Mouse (Mus musculus) lung, embryonic 16.5 days (tissue): ENCODE results near the gene Aspm. TPM values are rescaled to one million over a fixed set of nuclear protein-coding genes. Genes with fewer than 3 reads are reported as not detected.
A peak's percentile ranks its signal among the peaks of the same experiment; 100 is the strongest.
"Not testable (repeated sequence)": the region's sequence is repeated elsewhere in the genome, so short reads cannot be mapped to it uniquely, and the experiment has no call there.

Experiments
- ATAC-seq: fragments of 200-750 bp; cut with Nextera tagmentation; 2 replicates; pipeline ENCODE4 v1.8.0; 2017; ENCODE audit warnings: low read depth, mild to moderate bottlenecking, moderate library complexity
- H3K27ac ChIP-seq: fragments of 300-500 bp; sonication (generic); 2 replicates; pipeline ENCODE4 v1.5.1; 2014; ENCODE audit warnings: mild to moderate bottlenecking, control low read depth, low read length
- H3K27me3 ChIP-seq: fragments of 300-500 bp; sonication (generic); 2 replicates; pipeline ENCODE4 v1.6.1; 2014; ENCODE audit warnings: low read depth, low read length, mixed read lengths; ENCODE audit not compliant: control insufficient read depth, insufficient read depth
- H3K36me3 ChIP-seq: fragments of 300-500 bp; sonication (generic); 2 replicates; pipeline ENCODE4 v1.6.1; 2014; ENCODE audit warnings: low read length; ENCODE audit not compliant: control insufficient read depth, insufficient read depth
- H3K4me1 ChIP-seq: fragments of 300-500 bp; sonication (generic); replicated peaks from 2 replicates; pipeline ENCODE4 v1.6.1; 2014; ENCODE audit warnings: low read length, mixed read lengths; ENCODE audit not compliant: control insufficient read depth, insufficient read depth
- H3K4me2 ChIP-seq: fragments of 300-500 bp; sonication (generic); 2 replicates; pipeline ENCODE4 v1.6.1; 2014; ENCODE audit warnings: low read depth, low read length, control low read depth
- H3K4me3 ChIP-seq: fragments of 300-500 bp; sonication (generic); 2 replicates; pipeline ENCODE4 v1.5.1; 2014; ENCODE audit warnings: mild to moderate bottlenecking, low read length, control low read depth
- H3K9ac ChIP-seq: fragments of 300-500 bp; sonication (generic); 2 replicates; pipeline ENCODE4 v1.6.1; 2014; ENCODE audit warnings: low read length, control low read depth
- H3K9me3 ChIP-seq: fragments of 300-500 bp; sonication (generic); 2 replicates; pipeline ENCODE4 v1.6.1; 2016; ENCODE audit warnings: low read length; ENCODE audit not compliant: control insufficient read depth
- WGBS: fragments of 180-500 bp; shearing (Covaris S2); extraction: QIAGEN DNeasy Blood & Tissue Kit; methylation state at CpG from one replicate; pipeline ENCODE4 v1.1.7; 2014; 5-methylcytosine and 5-hydroxymethylcytosine counted together
- polyA plus RNA-seq: library from polyadenylated mRNA; unstranded; fragments of >200 nt; fragmentation: Nextera tagmentation; extraction: Ambion mirVana; gene quantifications from 2 replicates; pipeline ENCODE4 v1.2.1, GENCODE M21; 2015

The Aspm gene
- 15.0 and 15.3 TPM in 2 replicates for polyA plus RNA-seq

DNA sequence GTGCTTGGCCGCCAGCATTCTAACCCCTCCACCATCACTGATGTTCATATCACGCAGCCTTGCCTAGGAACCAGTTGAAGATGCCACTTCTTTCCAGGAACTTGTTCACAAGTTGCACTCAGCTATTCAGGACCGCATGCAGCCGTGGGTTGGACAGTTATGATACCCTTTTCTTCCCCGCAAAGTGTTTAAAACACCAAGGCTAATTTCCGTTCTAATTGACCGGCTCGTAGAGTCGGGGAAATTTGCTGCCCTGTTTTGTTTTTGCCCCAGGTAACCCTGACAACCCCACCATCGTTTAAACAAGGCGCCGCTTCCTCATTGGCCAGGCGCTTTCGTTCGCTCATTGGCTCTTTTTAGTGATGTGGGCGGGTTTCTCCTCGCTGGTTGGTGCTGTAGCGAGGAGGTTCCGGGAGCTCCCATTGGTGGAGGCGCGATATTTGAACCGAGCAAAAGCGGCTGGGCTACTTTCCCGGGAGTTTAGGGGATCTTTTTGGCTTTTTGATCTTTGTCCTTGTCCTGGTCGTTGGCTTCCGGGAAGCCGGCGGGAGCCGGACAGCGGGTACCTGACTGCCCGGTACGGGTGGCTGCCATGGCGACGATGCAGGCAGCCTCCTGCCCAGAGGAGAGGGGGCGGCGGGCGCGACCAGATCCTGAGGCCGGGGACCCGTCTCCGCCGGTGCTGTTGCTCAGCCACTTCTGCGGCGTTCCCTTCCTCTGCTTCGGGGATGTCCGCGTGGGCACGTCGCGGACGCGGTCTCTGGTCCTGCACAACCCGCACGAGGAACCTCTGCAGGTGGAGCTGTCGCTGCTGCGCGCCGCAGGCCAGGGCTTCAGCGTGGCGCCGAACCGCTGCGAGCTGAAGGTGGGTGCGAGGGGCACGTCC is at the start of gene Aspm:
TSS of gene Aspm (plus strand) at position 433 of the 886 bp plus-strand sequence.
- H3K27ac ChIP-seq, result peak within 1 kb of the TSS; percentile 70
- H3K4me1 ChIP-seq, result peaks cover 17% of the 10 kb centered on the region
- H3K36me3 ChIP-seq, result peaks cover 6% of the 10 kb centered on the region; the same call in 1 of the 2 replicates
- peak within 1 kb of the TSS; percentile 85 for H3K4me2 ChIP-seq
- H3K9me3 ChIP-seq, result no peaks in the 10 kb centered on the region
- ATAC-seq, result peak; percentile 99
- peak within 1 kb of the TSS; percentile 79 for H3K9ac ChIP-seq
- no peaks in the 10 kb centered on the region for H3K27me3 ChIP-seq
- peak within 1 kb of the TSS; percentile 87 for H3K4me3 ChIP-seq
- under 1% methylated on average over 60 of the region's 65 CpGs for WGBS

DNA sequence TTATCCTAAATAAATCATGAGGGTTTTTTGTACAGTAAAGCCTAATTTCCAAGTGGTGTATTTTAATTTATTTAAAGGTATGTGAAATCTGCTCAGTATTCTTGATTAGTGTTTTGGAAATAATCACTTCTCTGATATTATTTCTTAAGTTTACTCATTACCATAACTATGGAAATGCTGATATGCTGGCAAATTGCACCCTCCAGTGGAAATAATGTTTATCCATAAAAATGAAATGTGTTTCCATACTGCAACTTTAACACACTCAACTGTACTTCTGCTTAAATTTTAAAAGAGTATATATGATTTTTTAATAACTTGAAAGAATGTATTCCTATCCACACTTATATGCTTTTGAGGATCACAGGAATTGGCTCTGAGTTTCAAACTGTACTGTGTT is 48.8 kb upstream of the Aspm start:
- no peaks in the 10 kb centered on the region for H3K9me3 ChIP-seq
- H3K4me2 ChIP-seq, result no peak overlapping the region
- no peak for ATAC-seq
- no peaks in the 10 kb centered on the region for H3K27me3 ChIP-seq
- no peak overlapping the region for H3K27ac ChIP-seq
- H3K4me3 ChIP-seq, result no peak overlapping the region
- H3K9ac ChIP-seq, result no peak overlapping the region
- H3K4me1 ChIP-seq, result no peaks in the 10 kb centered on the region
- no peaks in the 10 kb centered on the region for H3K36me3 ChIP-seq

DNA sequence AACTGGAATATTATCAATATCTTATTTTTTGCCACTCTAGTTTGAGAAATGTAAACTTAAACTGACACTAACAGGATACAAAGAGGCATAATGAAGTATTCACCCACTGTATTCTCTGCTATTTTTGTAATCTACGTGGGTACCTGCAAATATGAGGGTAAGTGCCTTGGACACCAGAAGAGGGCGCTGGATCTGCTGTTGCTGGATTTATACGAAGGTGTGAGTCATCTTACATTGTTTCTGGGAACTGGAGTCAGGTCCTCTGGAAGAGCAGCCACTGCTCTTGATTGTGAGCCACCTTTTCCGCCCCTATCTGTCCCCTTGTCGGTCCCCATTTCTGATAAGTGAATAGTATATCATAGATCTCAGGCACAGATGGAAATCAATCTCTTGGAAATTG is 46.9 kb upstream of the Aspm start:
- no peaks in the 10 kb centered on the region for H3K9me3 ChIP-seq
- H3K4me2 ChIP-seq, result no peak overlapping the region
- ATAC-seq, result no peak
- H3K27me3 ChIP-seq, result no peaks in the 10 kb centered on the region
- no peak overlapping the region for H3K27ac ChIP-seq
- H3K36me3 ChIP-seq, result no peaks in the 10 kb centered on the region
- H3K4me1 ChIP-seq, result no peaks in the 10 kb centered on the region
- no peak overlapping the region for H3K4me3 ChIP-seq
- WGBS, result 56% methylated on average over 5 of the region's 5 CpGs
- H3K9ac ChIP-seq, result no peak overlapping the region

DNA sequence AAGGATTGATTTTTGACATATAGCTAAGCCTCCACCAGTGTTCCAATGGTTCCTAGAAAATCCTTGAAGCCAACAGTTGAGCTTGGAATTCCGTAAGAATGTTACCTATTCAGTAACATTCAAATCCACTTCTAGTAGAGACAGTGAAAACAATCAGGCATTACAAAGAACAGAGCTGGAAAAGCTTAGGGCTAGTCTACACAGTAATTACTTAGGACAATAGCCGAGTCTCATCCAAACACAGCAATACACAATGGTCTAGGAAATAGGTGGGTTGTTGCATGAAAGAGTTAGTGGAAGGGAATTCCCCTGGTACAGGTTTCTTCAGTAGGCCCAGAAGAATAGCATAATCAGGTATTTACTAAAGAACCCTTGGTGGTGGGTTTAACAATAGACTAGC is 42.2 kb upstream of the Aspm start:
- not testable (repeated sequence) for H3K4me2 ChIP-seq, H3K27ac ChIP-seq, H3K4me3 ChIP-seq, H3K36me3 ChIP-seq, H3K9me3 ChIP-seq, H3K9ac ChIP-seq, H3K4me1 ChIP-seq, H3K27me3 ChIP-seq, ATAC-seq
- 93% methylated on average over 2 of the region's 2 CpGs for WGBS

DNA sequence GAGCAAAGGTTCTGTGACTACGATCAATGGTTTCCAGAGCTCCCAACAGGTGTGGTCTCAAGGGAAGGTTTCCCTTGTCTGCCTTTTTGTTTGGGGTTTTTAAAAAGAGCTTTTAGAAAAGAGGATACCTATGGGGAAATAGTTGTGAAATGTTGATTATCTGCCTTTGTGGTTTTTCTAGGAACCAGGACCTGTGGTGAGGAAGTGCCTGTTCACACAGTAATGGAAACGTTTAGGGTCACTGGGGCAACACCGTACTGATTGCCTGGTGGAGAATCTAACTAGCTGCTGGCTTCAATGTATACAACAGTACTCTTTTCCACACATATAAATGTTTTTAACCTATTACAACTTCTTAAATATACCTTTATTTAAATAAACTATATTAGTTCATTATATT is 41.1 kb upstream of the Aspm start:
- no peak overlapping the region for H3K9ac ChIP-seq
- H3K4me3 ChIP-seq, result no peak overlapping the region
- H3K27ac ChIP-seq, result no peak overlapping the region
- no peak overlapping the region for H3K4me2 ChIP-seq
- no peaks in the 10 kb centered on the region for H3K9me3 ChIP-seq
- no peak for ATAC-seq
- H3K36me3 ChIP-seq, result no peaks in the 10 kb centered on the region
- H3K27me3 ChIP-seq, result no peaks in the 10 kb centered on the region
- H3K4me1 ChIP-seq, result no peaks in the 10 kb centered on the region
- WGBS, result 76% methylated on average over 3 of the region's 3 CpGs

DNA sequence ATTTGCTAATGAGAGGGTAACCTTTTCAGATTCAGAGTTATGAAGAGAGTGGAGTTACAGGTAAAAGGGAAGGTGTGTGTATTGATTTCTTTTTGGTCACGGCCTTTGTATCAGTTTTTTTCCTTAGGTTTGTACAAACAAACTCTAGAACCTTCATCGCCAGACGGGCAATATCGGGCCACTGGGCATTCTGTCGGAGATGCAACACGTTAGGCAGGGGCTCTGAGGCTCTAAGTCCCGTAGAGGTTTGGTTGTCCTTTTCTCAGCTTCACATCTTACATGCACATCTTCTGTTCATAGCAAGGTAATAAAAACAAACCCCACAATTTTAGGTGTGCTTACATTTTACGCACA is 33.1 kb upstream of the Aspm start:
- Histone ChIP-seq H3K9me3 (no peaks in the 10 kb centered on the region), H3K36me3 (no peaks in the 10 kb centered on the region), H3K4me1 (peaks cover 23% of the 10 kb centered on the region), H3K27ac (no peak overlapping the region), H3K4me2 (peak overlapping the region; percentile 58), H3K9ac (peak overlapping the region; percentile 94), H3K4me3 (peak overlapping the region; percentile 92), H3K27me3 (no peaks in the 10 kb centered on the region)
- WGBS, result 1% methylated on average over 8 of the region's 8 CpGs
- ATAC-seq, result no peak

DNA sequence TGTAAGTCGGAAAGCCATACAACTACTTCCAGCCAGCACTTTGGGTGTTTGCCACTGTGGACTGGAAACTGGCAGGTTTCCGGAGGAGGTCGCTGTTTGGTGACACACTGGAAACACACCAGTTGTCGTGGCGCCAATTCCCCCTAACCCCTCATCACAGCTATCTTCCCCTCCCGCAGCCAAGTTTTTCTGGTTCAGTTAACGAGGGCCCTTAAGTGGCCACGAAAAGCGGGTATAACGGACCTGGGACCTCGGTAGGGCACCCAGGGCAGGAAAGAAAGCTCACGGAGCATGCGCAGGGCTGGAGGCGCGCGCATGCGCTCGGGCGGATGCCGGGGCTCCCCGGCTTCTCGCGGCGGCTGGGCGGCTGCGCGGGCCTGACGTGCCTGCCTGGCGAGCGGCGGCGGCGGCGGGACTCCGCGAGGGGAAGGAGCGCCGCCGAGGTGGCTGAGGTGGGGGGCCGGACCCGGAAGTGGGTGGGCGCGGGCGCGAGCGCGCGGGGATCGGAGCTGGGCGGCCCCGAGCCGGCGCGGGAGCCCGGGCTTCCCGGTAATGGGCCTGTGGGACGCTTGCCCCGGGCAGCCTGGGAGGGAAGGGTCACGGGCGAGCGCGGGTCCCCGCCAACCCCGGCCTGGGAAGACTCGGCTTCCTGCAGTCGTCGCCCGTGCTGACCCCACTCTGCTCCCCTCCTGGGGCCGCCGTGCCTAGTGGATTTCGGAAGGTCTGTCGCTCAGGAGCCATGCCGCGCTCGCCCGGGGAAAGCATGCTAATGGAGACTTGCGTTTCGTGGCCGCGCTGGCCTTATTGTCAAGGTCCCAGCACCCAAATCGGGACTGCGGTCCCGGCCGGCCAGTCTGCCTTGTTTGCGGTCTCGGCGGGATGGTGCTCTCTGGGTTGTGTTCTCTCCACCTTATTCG is 32.4 kb upstream of the Aspm start, which contains the start of gene Zbtb41:
TSS of gene Zbtb41 (plus strand) at position 414 of the 917 bp plus-strand sequence.
- Histone ChIP-seq H3K36me3 (no peaks in the 10 kb centered on the region), H3K4me1 (peaks cover 23% of the 10 kb centered on the region), H3K9ac (peak within 1 kb of the TSS; percentile 94), H3K9me3 (no peaks in the 10 kb centered on the region), H3K27ac (peak within 1 kb of the TSS; percentile 92), H3K4me2 (peak within 1 kb of the TSS; percentile 58), H3K4me3 (peak within 1 kb of the TSS; percentile 92), H3K27me3 (no peaks in the 10 kb centered on the region)
- peak; percentile 97 for ATAC-seq
- WGBS, result under 1% methylated on average over 78 of the region's 88 CpGs

DNA sequence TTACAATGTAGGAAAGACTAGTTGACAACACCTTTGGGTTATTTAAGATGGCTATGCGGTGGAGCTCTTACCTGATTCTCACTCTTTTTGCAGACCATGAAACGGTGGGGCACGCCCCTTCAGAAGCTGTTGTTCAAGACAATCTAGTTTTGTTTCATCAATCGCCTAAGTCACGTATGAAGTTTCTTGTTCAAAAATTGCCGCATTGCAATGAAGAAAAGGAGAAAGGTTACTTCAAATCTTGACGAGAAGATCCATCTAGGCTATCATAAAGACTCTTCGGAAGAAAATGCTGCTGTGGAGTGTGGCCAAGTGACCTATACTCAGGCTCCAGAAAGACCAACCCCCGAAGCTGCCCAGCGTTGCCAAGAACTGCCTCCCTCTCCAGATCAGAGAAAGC is 31.6 kb upstream of the Aspm start:
- Histone ChIP-seq H3K4me2 (peak overlapping the region; percentile 58), H3K27me3 (no peaks in the 10 kb centered on the region), H3K36me3 (no peaks in the 10 kb centered on the region), H3K4me1 (peaks cover 23% of the 10 kb centered on the region), H3K9ac (peak overlapping the region; percentile 94), H3K4me3 (peak overlapping the region; percentile 92), H3K27ac (peak overlapping the region; percentile 0; the same call in 1 of the 2 replicates), H3K9me3 (no peaks in the 10 kb centered on the region)
- WGBS, result 10% methylated on average over 10 of the region's 10 CpGs
- no peak for ATAC-seq

DNA sequence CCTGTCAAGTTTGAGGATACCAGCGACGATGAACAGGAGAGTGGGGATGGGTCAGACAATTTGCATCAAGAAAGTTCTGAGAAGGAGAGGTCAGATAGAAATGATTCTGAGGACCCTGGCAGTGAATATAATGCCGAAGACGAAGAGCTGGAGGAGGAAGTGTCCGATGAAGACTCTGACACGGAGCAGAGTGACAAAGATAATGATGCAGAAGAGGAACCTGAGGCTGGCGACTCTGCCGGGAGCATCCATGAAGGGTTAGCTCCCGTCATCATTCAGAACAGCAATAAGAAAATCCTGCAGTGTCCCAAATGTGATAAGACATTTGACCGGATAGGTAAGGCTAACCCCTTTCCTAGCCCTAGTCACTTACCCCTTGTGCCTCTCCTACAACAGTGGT is 30.6 kb upstream of the Aspm start:
- peak overlapping the region; percentile 94 for H3K9ac ChIP-seq
- H3K9me3 ChIP-seq, result no peaks in the 10 kb centered on the region
- no peak for ATAC-seq

More for the DNA sequence above, 30.6 kb upstream of the Aspm start:
- Histone ChIP-seq H3K27ac (no peak overlapping the region), H3K27me3 (no peaks in the 10 kb centered on the region), H3K4me1 (peaks cover 23% of the 10 kb centered on the region), H3K36me3 (peaks cover under 1% of the 10 kb centered on the region), H3K4me3 (peak overlapping the region; percentile 92), H3K4me2 (peak overlapping the region; percentile 58)
- 29% methylated on average over 10 of the region's 10 CpGs for WGBS
